Mouse (Mus musculus): ENCODE measurements around the gene Rab8a. TPM values are rescaled to one million over a fixed set of nuclear protein-coding genes. Genes with fewer than 3 reads are reported as not detected.
A peak's percentile ranks its signal among the peaks of the same experiment; 100 is the strongest.

Gene Rab8a
- polyA plus RNA-seq, 1 experiment from 2014 or later: 84.3 TPM

DNA sequence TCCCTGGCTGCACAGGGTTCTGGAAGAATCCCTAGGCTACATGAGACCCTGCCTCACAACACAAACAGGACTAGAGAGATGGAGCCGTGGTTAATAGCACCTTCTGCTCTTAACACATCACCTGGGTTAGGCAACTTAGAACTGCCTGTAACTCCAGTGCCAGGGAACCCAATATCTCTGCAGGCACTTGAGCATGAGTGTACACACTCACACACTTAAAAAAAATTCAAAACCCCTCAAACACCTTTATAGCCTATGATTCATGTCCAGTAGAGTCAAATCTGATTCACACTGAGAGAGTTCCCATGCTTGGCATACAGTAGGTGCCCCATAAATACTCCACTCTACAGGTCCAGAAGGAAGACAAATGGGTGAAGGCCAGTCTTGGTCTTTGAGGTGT, 28.6 kb upstream of the Rab8a start:
- no peaks in the 10 kb centered on the region for H3K9me3 ChIP-seq (ENCODE audit: control insufficient read depth, low read length)
- no peak overlapping the region for H3K4me3 ChIP-seq (ENCODE audit: low read length)
- ATAC-seq: no peak
- H3K4me2 ChIP-seq (ENCODE audit: low read length): no peak overlapping the region
- H3K9ac ChIP-seq (ENCODE audit: low read depth, low read length): no peak overlapping the region
- H3K27me3 ChIP-seq (replicated peaks; ENCODE audit: control insufficient read depth, insufficient read depth, low read length): no peaks in the 10 kb centered on the region
- H3K36me3 ChIP-seq (ENCODE audit: control insufficient read depth, insufficient read depth, low read length): no peaks in the 10 kb centered on the region
- H3K27ac ChIP-seq (ENCODE audit: low read depth, low read length): no peak overlapping the region
- H3K4me1 ChIP-seq (ENCODE audit: control insufficient read depth, insufficient read depth, low read depth, low read length): peaks cover 9% of the 10 kb centered on the region
- 85% methylated on average over 1 of the region's 1 CpGs for WGBS

DNA sequence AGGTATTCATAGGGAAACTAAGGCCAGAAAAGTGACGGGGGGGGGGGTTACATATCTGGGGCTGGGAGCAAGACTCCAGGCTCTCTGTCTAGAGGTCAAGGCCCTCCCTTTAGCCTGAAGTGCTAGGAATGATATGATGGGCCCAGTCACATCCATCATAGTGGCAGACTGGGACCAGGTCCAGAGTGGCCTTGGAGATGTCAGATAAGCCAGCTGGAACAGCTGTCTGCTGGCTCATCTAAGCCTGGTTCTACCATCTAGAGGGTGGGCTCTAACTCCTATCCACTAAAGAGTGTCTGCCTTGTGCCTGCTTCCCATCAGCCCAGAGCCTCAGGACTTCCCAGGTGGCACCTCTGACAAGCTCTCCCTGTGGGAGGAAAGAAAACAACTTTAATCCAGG, 28.1 kb upstream of the Rab8a start:
- H3K9ac ChIP-seq (ENCODE audit: low read depth, low read length): no peak overlapping the region
- H3K4me3 ChIP-seq (ENCODE audit: low read length): no peak overlapping the region
- H3K9me3 ChIP-seq (ENCODE audit: control insufficient read depth, low read length): no peaks in the 10 kb centered on the region
- H3K4me1 ChIP-seq (ENCODE audit: control insufficient read depth, insufficient read depth, low read depth, low read length): peaks cover 9% of the 10 kb centered on the region
- WGBS: 67% methylated on average over 1 of the region's 1 CpGs
- no peak overlapping the region for H3K27ac ChIP-seq (ENCODE audit: low read depth, low read length)
- no peak overlapping the region for H3K4me2 ChIP-seq (ENCODE audit: low read length)
- H3K36me3 ChIP-seq (ENCODE audit: control insufficient read depth, insufficient read depth, low read length): no peaks in the 10 kb centered on the region
- ATAC-seq: no peak
- H3K27me3 ChIP-seq (replicated peaks; ENCODE audit: control insufficient read depth, insufficient read depth, low read length): no peaks in the 10 kb centered on the region

DNA sequence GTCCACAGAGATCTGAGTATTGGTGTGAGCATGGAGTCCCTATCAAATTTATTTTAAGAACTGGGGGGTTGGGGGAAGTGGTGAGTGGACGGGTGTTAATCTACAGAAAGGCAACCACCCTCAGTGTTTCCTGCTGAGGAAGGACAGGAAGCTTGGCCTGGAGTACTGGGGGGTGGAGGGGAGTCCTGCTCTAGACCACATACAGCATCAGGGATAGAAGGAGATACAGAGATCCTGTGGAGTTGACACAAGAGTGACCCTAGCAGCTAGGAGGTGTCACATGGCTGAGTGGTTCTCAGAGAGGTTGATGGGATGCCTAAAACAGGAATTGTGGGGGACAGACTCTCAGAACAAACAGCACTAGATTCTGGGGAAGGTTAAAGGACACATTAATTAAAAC, 27.5 kb upstream of the Rab8a start:
- H3K27me3 ChIP-seq (replicated peaks; ENCODE audit: control insufficient read depth, insufficient read depth, low read length): no peaks in the 10 kb centered on the region
- 67% methylated on average over 1 of the region's 1 CpGs for WGBS
- ATAC-seq: no peak
- no peak overlapping the region for H3K4me3 ChIP-seq (ENCODE audit: low read length)
- no peaks in the 10 kb centered on the region for H3K9me3 ChIP-seq (ENCODE audit: control insufficient read depth, low read length)
- no peak overlapping the region for H3K27ac ChIP-seq (ENCODE audit: low read depth, low read length)
- no peaks in the 10 kb centered on the region for H3K36me3 ChIP-seq (ENCODE audit: control insufficient read depth, insufficient read depth, low read length)
- no peak overlapping the region for H3K9ac ChIP-seq (ENCODE audit: low read depth, low read length)
- H3K4me1 ChIP-seq (ENCODE audit: control insufficient read depth, insufficient read depth, low read depth, low read length): peaks cover 9% of the 10 kb centered on the region
- H3K4me2 ChIP-seq (ENCODE audit: low read length): no peak overlapping the region

DNA sequence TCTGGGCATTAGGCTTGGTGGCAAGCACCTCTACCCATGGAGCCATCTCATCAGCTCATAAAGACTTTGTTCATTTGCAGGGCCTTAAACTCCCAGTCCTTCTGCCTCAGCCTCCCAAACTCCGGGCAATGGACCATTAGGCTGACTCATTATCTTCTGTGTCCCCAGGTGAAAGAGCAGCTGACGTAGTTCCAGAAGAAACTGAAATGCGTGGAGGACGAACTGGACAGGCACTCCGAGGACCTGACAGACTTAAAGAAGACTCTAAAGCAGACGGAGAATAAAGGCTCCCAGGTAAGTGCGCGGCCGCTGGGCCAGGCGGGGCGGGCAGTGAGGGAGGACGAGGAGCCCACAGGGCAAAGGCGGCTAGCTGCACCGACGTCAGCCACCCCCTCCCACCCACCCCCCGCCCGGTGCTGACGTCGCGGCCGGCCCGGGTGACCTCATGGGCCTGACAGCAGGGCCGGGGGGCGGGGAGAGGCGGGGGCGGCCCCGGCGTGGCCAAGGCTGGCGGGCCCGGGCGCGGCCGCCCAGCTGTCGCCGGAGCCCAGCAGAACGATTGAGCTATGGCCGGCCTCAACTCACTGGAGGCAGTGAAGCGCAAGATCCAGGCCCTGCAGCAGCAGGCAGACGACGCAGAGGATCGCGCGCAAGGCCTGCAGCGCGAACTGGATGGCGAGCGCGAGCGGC, 26.1 kb upstream of the Rab8a start, which contains the start of gene Tpm4:
Tpm4 (plus strand) TSS at position 220 of the 690 bp plus-strand sequence.
- Histone ChIP-seq H3K4me1 (ENCODE audit: control insufficient read depth, insufficient read depth, low read depth, low read length) (peaks cover 9% of the 10 kb centered on the region), H3K4me2 (ENCODE audit: low read length) (peak within 1 kb of the TSS; percentile 96), H3K9ac (ENCODE audit: low read depth, low read length) (peak within 1 kb of the TSS; percentile 89), H3K4me3 (ENCODE audit: low read length) (peak within 1 kb of the TSS; percentile 64), H3K27me3 (replicated peaks; ENCODE audit: control insufficient read depth, insufficient read depth, low read length) (no peaks in the 10 kb centered on the region), H3K27ac (ENCODE audit: low read depth, low read length) (peak within 1 kb of the TSS; percentile 87), H3K36me3 (ENCODE audit: control insufficient read depth, insufficient read depth, low read length) (0 out of 2 replicates have a peak, but pooled peaks cover 4% of the 10 kb centered on the region), H3K9me3 (ENCODE audit: control insufficient read depth, low read length) (no peaks in the 10 kb centered on the region)
- peak; percentile 80 for ATAC-seq
- WGBS: under 1% methylated on average over 29 of the region's 49 CpGs

DNA sequence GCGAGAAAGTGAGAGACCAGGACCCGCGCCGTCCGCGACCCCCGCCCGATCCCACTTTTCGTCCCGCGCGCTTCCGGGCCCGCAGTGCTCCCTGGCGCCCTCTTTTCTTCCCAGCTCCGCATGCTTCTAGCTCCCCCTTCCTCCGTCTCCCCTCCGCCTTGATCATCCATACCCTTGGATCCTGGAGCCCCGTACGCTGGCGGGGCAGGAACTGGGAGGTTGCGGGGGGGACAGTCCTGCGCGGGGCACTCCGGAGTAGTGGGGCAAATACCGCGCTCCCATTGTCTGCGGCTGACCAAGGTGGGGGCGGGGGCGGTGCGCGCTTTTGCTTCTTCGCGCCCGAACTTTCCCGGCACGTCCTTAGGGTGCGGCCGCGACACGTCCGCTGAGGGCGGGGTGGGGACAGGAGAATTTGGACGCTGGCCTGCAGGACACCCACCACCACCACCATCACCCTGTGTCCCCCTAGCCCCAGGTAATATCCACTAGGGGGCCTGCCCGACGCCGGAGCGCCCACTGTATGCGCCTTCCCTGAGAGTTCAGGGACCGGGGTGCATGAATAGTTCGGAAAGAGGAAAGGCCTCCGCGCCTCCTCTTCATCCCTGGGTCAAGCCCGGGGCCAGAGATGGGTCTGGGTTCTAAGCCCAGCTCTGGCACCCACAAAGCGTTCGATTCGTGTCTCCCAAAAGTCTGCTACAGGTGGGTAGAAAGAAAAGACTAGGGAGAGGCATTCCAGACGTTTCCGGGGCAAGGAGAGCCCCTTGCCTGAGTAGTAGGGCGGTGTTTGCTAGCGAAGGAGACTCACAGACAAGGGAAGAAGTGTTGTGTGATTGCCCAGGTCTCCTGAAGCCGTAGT, 25.3 kb upstream of the Rab8a start:
- H3K27me3 ChIP-seq (replicated peaks; ENCODE audit: control insufficient read depth, insufficient read depth, low read length): no peaks in the 10 kb centered on the region
- ATAC-seq: peak; percentile 74
- H3K9ac ChIP-seq (ENCODE audit: low read depth, low read length): peak overlapping the region; percentile 89
- peak overlapping the region; percentile 96 for H3K4me2 ChIP-seq (ENCODE audit: low read length)
- WGBS: under 1% methylated on average over 58 of the region's 62 CpGs
- no peaks in the 10 kb centered on the region for H3K9me3 ChIP-seq (ENCODE audit: control insufficient read depth, low read length)
- 0 out of 2 replicates have a peak, but pooled peaks cover 4% of the 10 kb centered on the region for H3K36me3 ChIP-seq (ENCODE audit: control insufficient read depth, insufficient read depth, low read length)
- H3K4me3 ChIP-seq (ENCODE audit: low read length): peak overlapping the region; percentile 64
- H3K4me1 ChIP-seq (ENCODE audit: control insufficient read depth, insufficient read depth, low read depth, low read length): peaks cover 9% of the 10 kb centered on the region
- H3K27ac ChIP-seq (ENCODE audit: low read depth, low read length): peak overlapping the region; percentile 87

DNA sequence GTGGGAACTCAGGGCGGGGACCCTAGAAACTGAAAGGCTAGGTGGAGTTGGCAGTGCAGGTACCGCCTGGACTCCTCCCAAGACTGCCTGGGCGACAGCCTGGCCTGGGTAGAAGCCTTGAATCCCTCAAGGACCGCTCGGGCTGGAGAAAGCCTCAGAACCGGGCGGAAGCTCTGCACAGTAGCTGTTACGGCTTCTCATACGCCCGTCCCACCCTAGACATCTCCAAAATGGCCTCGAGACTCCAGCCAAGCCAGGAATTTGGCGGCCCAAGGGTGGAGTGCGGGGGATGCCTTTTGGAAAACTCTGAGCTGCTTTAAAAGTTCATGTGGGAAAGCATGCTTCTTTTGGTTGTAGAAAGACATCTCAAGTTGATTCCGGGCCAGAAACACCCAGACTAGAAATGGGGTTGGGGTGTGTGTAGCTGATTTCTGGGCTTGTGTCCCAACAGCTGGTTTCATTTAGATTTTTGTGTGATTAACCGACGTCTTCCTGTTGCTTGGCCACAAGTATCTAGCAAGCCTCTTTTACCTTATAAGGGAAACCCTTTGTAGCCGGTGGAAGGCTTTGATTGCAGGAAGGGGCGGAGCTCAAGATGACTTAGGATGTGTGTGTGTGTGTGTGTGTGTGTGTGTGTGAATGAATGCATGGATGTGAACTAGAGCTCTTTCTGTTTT, 24.6 kb upstream of the Rab8a start:
- peak overlapping the region; percentile 89 for H3K9ac ChIP-seq (ENCODE audit: low read depth, low read length)
- peak overlapping the region; percentile 87 for H3K27ac ChIP-seq (ENCODE audit: low read depth, low read length)
- peaks cover 4% of the 10 kb centered on the region; the same call in 1 of the 2 replicates for H3K36me3 ChIP-seq (ENCODE audit: control insufficient read depth, insufficient read depth, low read length)
- no peaks in the 10 kb centered on the region for H3K9me3 ChIP-seq (ENCODE audit: control insufficient read depth, low read length)
- peak overlapping the region; percentile 96 for H3K4me2 ChIP-seq (ENCODE audit: low read length)
- peak; percentile 51 for ATAC-seq
- H3K4me3 ChIP-seq (ENCODE audit: low read length): peak overlapping the region; percentile 64
- H3K27me3 ChIP-seq (replicated peaks; ENCODE audit: control insufficient read depth, insufficient read depth, low read length): no peaks in the 10 kb centered on the region
- 2% methylated on average over 18 of the region's 18 CpGs for WGBS
- H3K4me1 ChIP-seq (ENCODE audit: control insufficient read depth, insufficient read depth, low read depth, low read length): peaks cover 9% of the 10 kb centered on the region

DNA sequence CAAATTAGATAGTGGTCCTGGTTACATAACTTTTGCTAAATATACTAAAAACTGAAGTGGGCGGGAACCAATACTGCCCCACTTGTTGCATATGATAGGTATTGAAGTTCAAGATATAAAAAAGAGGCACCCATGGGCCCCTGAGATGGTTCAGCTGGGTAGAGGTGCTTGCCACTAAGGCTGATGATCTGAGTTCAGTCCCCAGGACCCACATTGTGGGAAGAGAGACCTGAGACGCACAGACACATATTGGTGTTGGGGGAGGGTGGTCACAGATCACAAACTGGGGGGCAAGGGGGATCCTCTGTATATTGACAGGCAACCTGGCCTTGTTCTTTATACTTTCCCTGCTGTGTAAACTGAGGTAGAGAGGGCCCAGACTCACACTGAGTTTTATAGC, 23.6 kb upstream of the Rab8a start:
- Histone ChIP-seq H3K4me1 (ENCODE audit: control insufficient read depth, insufficient read depth, low read depth, low read length) (peaks cover 9% of the 10 kb centered on the region), H3K36me3 (ENCODE audit: control insufficient read depth, insufficient read depth, low read length) (peaks cover 4% of the 10 kb centered on the region; the same call in 1 of the 2 replicates), H3K27me3 (replicated peaks; ENCODE audit: control insufficient read depth, insufficient read depth, low read length) (no peaks in the 10 kb centered on the region), H3K9me3 (ENCODE audit: control insufficient read depth, low read length) (no peaks in the 10 kb centered on the region), H3K9ac (ENCODE audit: low read depth, low read length) (no peak overlapping the region), H3K27ac (ENCODE audit: low read depth, low read length) (no peak overlapping the region), H3K4me3 (ENCODE audit: low read length) (no peak overlapping the region), H3K4me2 (ENCODE audit: low read length) (peak overlapping the region; percentile 96)
- WGBS: 87% methylated on average over 2 of the region's 2 CpGs
- ATAC-seq: no peak

- Histone ChIP-seq H3K27ac (ENCODE audit: low read depth, low read length) (no peak overlapping the region), H3K4me3 (ENCODE audit: low read length) (no peak overlapping the region), H3K9me3 (ENCODE audit: control insufficient read depth, low read length) (no peaks in the 10 kb centered on the region), H3K36me3 (ENCODE audit: control insufficient read depth, insufficient read depth, low read length) (peaks cover 7% of the 10 kb centered on the region; the same call in 1 of the 2 replicates), H3K27me3 (replicated peaks; ENCODE audit: control insufficient read depth, insufficient read depth, low read length) (no peaks in the 10 kb centered on the region), H3K9ac (ENCODE audit: low read depth, low read length) (no peak overlapping the region), H3K4me1 (ENCODE audit: control insufficient read depth, insufficient read depth, low read depth, low read length) (peaks cover 9% of the 10 kb centered on the region), H3K4me2 (ENCODE audit: low read length) (no peak overlapping the region)
- ATAC-seq: no peak
- WGBS: 97% methylated on average over 5 of the region's 5 CpGs
These were observed 22.5 kb upstream of the Rab8a start for GRCm38 (mm10) chr8:72138456-72138855.
